In genomic region chr7:46607428-46608055, GRCm38 (mm10) we compare ENCODE assay signal across 9 mouse cellular contexts. TPM values are rescaled to one million over a fixed set of nuclear protein-coding genes. Genes with fewer than 3 reads are reported as not detected.
A peak's percentile ranks its signal among the peaks of the same experiment; 100 is the strongest.
DNase-seq lines count a peak whose midpoint lies in the region; ATAC-seq lines count a peak whose summit lies in the region.
"Had no signal": no experiment of that assay in that cellular context is flagged by ENCODE, and none has a peak within 500 bp of the region (broad histone marks: within the 10 kb centered on the region; RNA-seq: fewer than 3 reads in every experiment).

No protein-coding gene starts in this region.

- H3K9me3 ChIP-seq in forebrain, embryonic 16.5 days (ENCODE audit: control insufficient read depth, low read length), result no peaks in the 10 kb centered on the region
- no peaks in the 10 kb centered on the region for H3K9me3 ChIP-seq in hindbrain, embryonic 16.5 days (ENCODE audit: control insufficient read depth, low read length)
- H3K9me3 ChIP-seq in limb, embryonic 10.5 days (replicated peaks), result no peaks in the 10 kb centered on the region
- H3K9me3 ChIP-seq in midbrain, embryonic 16.5 days (replicated peaks; ENCODE audit: control insufficient read depth, low read length, poor library complexity, severe bottlenecking), result no peaks in the 10 kb centered on the region

- DNase-seq in urinary bladder, postnatal 14 days (ENCODE audit: low spot score), result peak; percentile 46
- DNase-seq in urinary bladder, postnatal 10 days (ENCODE audit: low spot score), result no peak
- DNase-seq in cerebellum, adult 11-12 months, result peak; percentile 77
- peak; percentile 69 for DNase-seq in limb, embryonic 10.5 days (ENCODE audit: low spot score)
- DNase-seq in testis, postnatal 14 days (ENCODE audit: low spot score), result peak; percentile 34

- H3K36me3 ChIP-seq in forebrain, embryonic 16.5 days (ENCODE audit: control insufficient read depth, insufficient read depth), result no peaks in the 10 kb centered on the region
- peaks cover 7% of the 10 kb centered on the region; the same call in 1 of the 2 replicates for H3K36me3 ChIP-seq in hindbrain, embryonic 16.5 days (ENCODE audit: control insufficient read depth, insufficient read depth, low read length)
- no peaks in the 10 kb centered on the region for H3K36me3 ChIP-seq in limb, embryonic 10.5 days
- peaks cover 1% of the 10 kb centered on the region for H3K36me3 ChIP-seq in midbrain, embryonic 16.5 days (ENCODE audit: control insufficient read depth, insufficient read depth, low read length)

- H3K4me1 ChIP-seq in forebrain, embryonic 16.5 days (replicated peaks; ENCODE audit: control insufficient read depth, insufficient read depth, low read length), result peaks cover 19% of the 10 kb centered on the region
- H3K4me1 ChIP-seq in hindbrain, embryonic 16.5 days (ENCODE audit: control insufficient read depth, insufficient read depth, low read depth, low read length), result peaks cover 5% of the 10 kb centered on the region
- peaks cover 10% of the 10 kb centered on the region for H3K4me1 ChIP-seq in limb, embryonic 10.5 days
- H3K4me1 ChIP-seq in midbrain, embryonic 16.5 days (ENCODE audit: control insufficient read depth, insufficient read depth, low read length), result peaks cover 4% of the 10 kb centered on the region; the same call in 1 of the 2 replicates

- no peak overlapping the region for H3K4me3 ChIP-seq in forebrain, embryonic 16.5 days (replicated peaks; ENCODE audit: low read length)
- H3K4me3 ChIP-seq in hindbrain, embryonic 16.5 days (ENCODE audit: low read length), result no peak overlapping the region
- no peak overlapping the region for H3K4me3 ChIP-seq in limb, embryonic 10.5 days
- no peak overlapping the region for H3K4me3 ChIP-seq in midbrain, embryonic 16.5 days (ENCODE audit: low read depth, low read length)
- H3K4me3 ChIP-seq: erythroblast, embryonic 14.5 days had no signal

- no peak overlapping the region for H3K4me2 ChIP-seq in forebrain, embryonic 16.5 days (ENCODE audit: low read length)
- H3K4me2 ChIP-seq in hindbrain, embryonic 16.5 days (ENCODE audit: low read length), result no peak overlapping the region
- H3K4me2 ChIP-seq in midbrain, embryonic 16.5 days (ENCODE audit: low read length), result no peak overlapping the region

- 52% methylated on average over 11 of the region's 11 CpGs for WGBS in forebrain, embryonic 16.5 days
- 56% methylated on average over 11 of the region's 11 CpGs for WGBS in hindbrain, embryonic 16.5 days
- 63% methylated on average over 11 of the region's 11 CpGs for WGBS in limb, embryonic 10.5 days
- 54% methylated on average over 11 of the region's 11 CpGs for WGBS in midbrain, embryonic 16.5 days

- H3K9ac ChIP-seq in forebrain, embryonic 16.5 days (replicated peaks; ENCODE audit: low read depth, low read length), result no peak overlapping the region
- peak overlapping the region; percentile 17; the same call in 1 of the 2 replicates for H3K9ac ChIP-seq in hindbrain, embryonic 16.5 days (ENCODE audit: low read depth, low read length)
- no peak overlapping the region for H3K9ac ChIP-seq in midbrain, embryonic 16.5 days (ENCODE audit: low read depth, low read length)

- no peaks in the 10 kb centered on the region for H3K27me3 ChIP-seq in forebrain, embryonic 16.5 days (replicated peaks; ENCODE audit: control insufficient read depth, insufficient read depth, low read length)
- H3K27me3 ChIP-seq in hindbrain, embryonic 16.5 days (replicated peaks; ENCODE audit: control insufficient read depth, insufficient read depth, low read length), result no peaks in the 10 kb centered on the region
- H3K27me3 ChIP-seq in limb, embryonic 10.5 days (ENCODE audit: low read depth, poor library complexity, severe bottlenecking), result no peaks in the 10 kb centered on the region
- no peaks in the 10 kb centered on the region for H3K27me3 ChIP-seq in midbrain, embryonic 16.5 days (ENCODE audit: control insufficient read depth, insufficient read depth, low read depth, low read length)

- H3K27ac ChIP-seq in forebrain, embryonic 16.5 days (ENCODE audit: low read length), result no peak overlapping the region
- no peak overlapping the region for H3K27ac ChIP-seq in hindbrain, embryonic 16.5 days (ENCODE audit: low read depth, low read length)
- H3K27ac ChIP-seq in limb, embryonic 10.5 days, result no peak overlapping the region
- H3K27ac ChIP-seq in midbrain, embryonic 16.5 days (ENCODE audit: low read length), result no peak overlapping the region

- ATAC-seq in forebrain, embryonic 16.5 days, result peak; percentile 44
- peak; percentile 57 for ATAC-seq in hindbrain, embryonic 16.5 days
- peak; percentile 46; the same call in 1 of the 2 replicates for ATAC-seq in midbrain, embryonic 16.5 days

RNA-seq across cellular contexts. Expression of gene Sergef, which starts 32.1 kb away (rescaled TPM):
- 27.2 and 32.6 TPM in 2 replicates for polyA plus RNA-seq in forebrain, embryonic 16.5 days (2015; fragmentation: Nextera tagmentation; extraction: Ambion mirVana)
- 42.2 and 50.6 TPM in 2 replicates for polyA plus RNA-seq in hindbrain, embryonic 16.5 days (2015; fragmentation: Nextera tagmentation; extraction: Ambion mirVana)
- polyA plus RNA-seq in limb, embryonic 10.5 days (2016; fragmentation: Nextera tagmentation; extraction: Ambion mirVana), result 12.1 and 12.7 TPM in 2 replicates
- 43.7 and 45.8 TPM in 2 replicates for polyA plus RNA-seq in midbrain, embryonic 16.5 days (2015; fragmentation: Nextera tagmentation; extraction: Ambion mirVana)
